Mouse (Mus musculus) thymus, adult 2 months (tissue): ENCODE measurements around the gene Orm2. TPM values are rescaled to one million over a fixed set of nuclear protein-coding genes. Genes with fewer than 3 reads are reported as not detected.
"Not testable (repeated sequence)": the region's sequence is repeated elsewhere in the genome, so short reads cannot be mapped to it uniquely, and the experiment has no call there.

Experiments used
- DNase-seq: peaks from one replicate; pipeline ENCODE4 v3.0.0; 2021
- H3K27ac ChIP-seq: fragments of 200-500 bp; 2 replicates; pipeline ENCODE4 v1.5.1; 2012; ENCODE audit warnings: low read length, control low read depth; ENCODE audit not compliant: control insufficient read depth, insufficient read depth
- H3K27me3 ChIP-seq: fragments of 200-500 bp; 2 replicates; pipeline ENCODE4 v1.6.1; 2012; ENCODE audit warnings: mild to moderate bottlenecking, low read length, moderate library complexity, mixed read lengths; ENCODE audit not compliant: control insufficient read depth, insufficient read depth
- H3K36me3 ChIP-seq: fragments of 200-500 bp; 2 replicates; pipeline ENCODE4 v1.6.1; 2012; ENCODE audit warnings: mild to moderate bottlenecking, low read length, moderate library complexity; ENCODE audit not compliant: control insufficient read depth, insufficient read depth
- H3K4me1 ChIP-seq: fragments of 200-500 bp; replicated peaks from 2 replicates; pipeline ENCODE4 v1.6.1; 2012; ENCODE audit warnings: low read length; ENCODE audit not compliant: control insufficient read depth, insufficient read depth
- H3K4me3 ChIP-seq: fragments of 200-500 bp; 2 replicates; pipeline ENCODE4 v1.5.1; 2012; ENCODE audit warnings: mild to moderate bottlenecking, low read length, control low read depth, moderate library complexity; ENCODE audit not compliant: control insufficient read depth, insufficient read depth
- CTCF ChIP-seq: fragments of 200-500 bp; IDR thresholded peaks from 2 replicates; pipeline ENCODE4 v1.5.1; 2012; ENCODE audit warnings: mild to moderate bottlenecking, control low read depth, low read length, moderate library complexity, borderline replicate concordance; ENCODE audit not compliant: control insufficient read depth, poor library complexity, insufficient read depth; ENCODE audit errors: extremely low read depth
- POLR2A ChIP-seq: fragments of 200-500 bp; IDR thresholded peaks from 2 replicates; pipeline ENCODE4 v1.6.1; 2012; ENCODE audit warnings: mild to moderate bottlenecking, low read length, control low read depth, moderate library complexity; ENCODE audit not compliant: control insufficient read depth, poor library complexity, insufficient read depth; ENCODE audit errors: extremely low read depth
- WGBS: fragments of 180-500 bp; shearing (Covaris S2); methylation state at CpG from one replicate; pipeline ENCODE4 v1.1.7; 2018; 5-methylcytosine and 5-hydroxymethylcytosine counted together
- polyA plus RNA-seq: library from polyadenylated mRNA; depleted of rRNA; stranded (reverse); fragments of >200 nt; gene quantifications from 2 replicates; pipeline ENCODE4 v1.2.3, GENCODE M21; 2012; rRNA removed

Orm2 gene
- polyA plus RNA-seq: 0.31 and 0.38 TPM in 2 replicates

DNA sequence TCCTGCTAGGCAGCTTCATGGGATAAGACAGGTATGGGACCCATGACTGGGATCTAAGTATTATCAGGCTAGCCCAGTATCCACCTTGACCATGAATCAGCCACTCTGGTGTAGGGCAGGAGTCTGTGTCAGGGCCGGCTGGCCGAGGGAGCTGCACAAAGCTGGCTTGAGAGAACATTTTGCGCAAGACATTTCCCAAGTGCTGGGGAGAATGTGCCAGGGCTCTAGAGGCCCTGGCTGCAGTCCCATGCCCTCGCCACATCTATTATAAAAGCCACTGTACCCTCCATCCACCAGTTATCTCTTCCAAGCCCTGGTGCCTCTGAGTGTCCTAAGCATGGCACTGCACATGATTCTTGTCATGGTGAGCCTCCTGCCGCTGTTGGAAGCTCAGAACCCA lies at the start of gene Orm2:
Gene Orm2 (plus strand): TSS at position 300 of the 400 bp plus-strand sequence.
- TF ChIP-seq CTCF (no peak), POLR2A (no peak)
- Histone ChIP-seq H3K36me3 (peaks cover 2% of the 10 kb centered on the region), H3K4me3 (no peak within 1 kb of the TSS), H3K4me1 (no peaks in the 10 kb centered on the region; the same call in 1 of the 2 replicates), H3K27me3 (no peaks in the 10 kb centered on the region), H3K27ac (no peak within 1 kb of the TSS)
- no peak for DNase-seq
- 97% methylated on average over 5 of the region's 5 CpGs for WGBS

DNA sequence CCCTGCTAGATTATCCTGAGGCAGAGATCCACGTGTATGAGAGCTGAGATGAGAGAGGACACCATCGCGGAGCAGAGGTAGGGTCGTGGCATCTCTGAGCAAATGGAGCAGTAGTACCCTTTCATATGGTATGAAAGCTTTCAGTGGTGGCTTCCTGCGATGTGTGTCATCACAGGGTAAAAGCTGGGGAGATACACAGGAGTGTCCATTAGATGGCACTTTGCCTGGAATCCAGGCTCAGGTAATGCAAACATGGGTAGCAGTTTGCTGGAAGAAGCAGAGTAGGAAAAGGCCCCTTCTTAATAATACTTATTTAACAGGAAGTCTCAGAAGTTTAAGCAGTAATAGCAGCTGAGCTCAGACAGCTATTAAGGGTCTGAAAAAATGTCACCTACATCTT lies 48.2 kb upstream of the Orm2 start:
- H3K4me1 ChIP-seq: no peaks in the 10 kb centered on the region
- no peak for TF ChIP-seq POLR2A
- no peak for TF ChIP-seq CTCF
- H3K36me3 ChIP-seq: no peaks in the 10 kb centered on the region
- H3K27ac ChIP-seq: no peak overlapping the region
- DNase-seq: no peak
- no peaks in the 10 kb centered on the region for H3K27me3 ChIP-seq
- WGBS: 83% methylated on average over 5 of the region's 5 CpGs
- H3K4me3 ChIP-seq: no peak overlapping the region

DNA sequence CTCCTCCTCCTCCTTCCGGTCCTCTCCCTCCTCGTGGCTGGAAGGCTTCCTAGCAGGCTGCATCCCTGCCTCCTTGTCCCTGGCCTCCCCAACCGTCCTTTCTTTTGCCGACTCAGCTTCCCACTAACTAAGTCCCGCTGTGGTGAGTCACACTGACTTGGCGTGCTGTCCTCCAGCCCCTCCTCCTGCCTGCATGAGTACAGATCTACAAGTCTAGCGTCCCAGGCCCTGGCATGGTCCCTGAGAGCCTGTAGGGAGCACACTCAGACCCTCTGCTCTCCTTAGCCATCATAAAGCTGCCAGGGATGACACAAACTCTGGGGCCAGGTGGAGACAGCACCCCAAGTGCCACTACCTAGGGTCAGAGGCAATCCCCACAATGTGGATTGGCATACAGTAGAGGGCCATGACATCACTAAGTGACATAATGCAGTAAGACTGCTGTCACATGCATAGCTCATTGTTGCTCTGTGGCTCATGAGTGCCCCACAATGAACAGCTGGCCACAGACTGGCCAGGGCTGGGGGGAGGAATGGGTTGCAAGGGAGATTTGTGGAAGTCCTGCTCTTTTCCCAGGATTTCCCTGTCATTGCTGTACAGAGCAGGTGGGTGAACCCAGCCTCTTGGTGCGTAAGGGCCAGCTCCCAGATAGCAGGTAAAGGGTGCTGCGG lies 46.0 kb upstream of the Orm2 start:
- no peaks in the 10 kb centered on the region for H3K36me3 ChIP-seq
- 67% methylated on average over 9 of the region's 9 CpGs for WGBS
- H3K4me3 ChIP-seq: no peak overlapping the region
- H3K27ac ChIP-seq: no peak overlapping the region
- H3K27me3 ChIP-seq: no peaks in the 10 kb centered on the region
- TF ChIP-seq POLR2A (no peak), CTCF (no peak)
- H3K4me1 ChIP-seq: no peaks in the 10 kb centered on the region
- DNase-seq: no peak

DNA sequence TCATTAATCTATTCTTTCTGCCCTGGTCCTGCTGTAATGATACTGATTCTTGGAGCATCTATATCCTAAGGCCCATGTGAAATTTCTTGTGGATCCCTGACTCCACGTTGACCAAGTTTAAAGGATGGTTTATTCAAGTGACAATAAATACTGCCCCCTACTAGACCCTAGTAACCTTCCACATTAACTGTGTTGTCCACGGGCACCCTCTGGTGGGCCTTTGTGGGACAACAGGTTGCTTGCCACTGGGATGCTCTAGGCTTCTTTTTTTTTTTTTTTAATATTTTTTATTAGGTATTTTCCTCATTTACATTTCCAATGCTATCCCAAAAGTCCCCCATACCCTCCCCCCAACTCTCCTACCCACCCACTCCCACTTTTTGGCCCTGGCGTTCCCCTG lies 42.7 kb upstream of the Orm2 start:
- WGBS: 26% methylated on average over 3 of the region's 3 CpGs
- not testable (repeated sequence) for H3K4me1 ChIP-seq, H3K36me3 ChIP-seq, H3K27ac ChIP-seq, H3K4me3 ChIP-seq, H3K27me3 ChIP-seq
- DNase-seq: peak; percentile 74

DNA sequence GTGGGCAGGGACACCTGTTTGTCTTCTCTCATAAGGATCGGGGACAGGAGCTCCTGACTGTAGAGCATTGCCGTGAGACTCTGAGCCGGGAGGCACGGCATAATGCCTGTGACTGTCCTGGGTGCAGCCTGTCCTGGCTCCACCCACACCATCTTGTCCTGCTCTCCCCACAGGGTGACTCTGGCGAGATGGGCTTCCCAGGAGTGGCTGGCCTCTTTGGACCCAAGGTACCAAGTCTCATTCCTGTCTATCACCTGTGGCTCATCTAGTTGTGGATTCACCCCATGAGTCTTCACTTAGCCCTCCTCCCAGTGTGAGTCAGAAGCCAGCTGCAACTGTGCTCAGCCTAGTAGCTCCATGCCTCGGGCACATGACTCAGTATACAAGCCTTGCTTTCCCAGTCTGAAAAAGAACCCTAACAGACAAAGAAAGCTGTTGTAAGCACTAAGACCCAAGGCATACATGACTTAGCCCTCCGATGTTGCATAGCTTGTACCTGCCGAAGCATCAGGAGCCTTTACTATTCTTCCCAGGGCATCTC lies 38.9 kb upstream of the Orm2 start:
- Histone ChIP-seq H3K27me3 (no peaks in the 10 kb centered on the region), H3K27ac (no peak overlapping the region), H3K36me3 (no peaks in the 10 kb centered on the region), H3K4me1 (no peaks in the 10 kb centered on the region), H3K4me3 (no peak overlapping the region)
- TF ChIP-seq CTCF (no peak), POLR2A (no peak)
- WGBS: 96% methylated on average over 8 of the region's 8 CpGs
- DNase-seq: no peak

DNA sequence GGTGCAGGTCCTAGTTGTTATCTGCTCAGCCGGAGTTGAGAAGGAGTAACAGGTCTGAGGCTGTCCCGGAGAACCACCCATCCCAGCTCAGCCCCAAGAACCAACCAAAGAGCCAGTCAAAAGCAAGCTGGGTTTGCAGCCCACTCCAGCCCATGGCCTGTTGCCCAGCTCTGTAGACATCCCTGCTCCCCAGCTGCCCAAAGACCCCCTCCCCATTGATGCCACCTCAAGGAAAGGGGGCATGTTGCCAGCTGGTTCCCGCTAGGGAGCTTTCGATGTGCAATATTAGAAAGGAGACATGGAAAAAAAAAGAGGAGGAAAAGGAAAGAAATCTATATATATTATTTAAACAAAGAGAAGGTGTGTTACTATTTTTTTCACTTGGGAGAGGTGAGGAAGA lies 28.8 kb upstream of the Orm2 start:
- Histone ChIP-seq H3K4me1 (no peaks in the 10 kb centered on the region), H3K36me3 (no peaks in the 10 kb centered on the region), H3K27me3 (no peaks in the 10 kb centered on the region), H3K27ac (no peak overlapping the region), H3K4me3 (no peak overlapping the region)
- TF ChIP-seq POLR2A: no peak
- TF ChIP-seq CTCF: no peak
- WGBS: 98% methylated on average over 4 of the region's 4 CpGs
- no peak for DNase-seq

DNA sequence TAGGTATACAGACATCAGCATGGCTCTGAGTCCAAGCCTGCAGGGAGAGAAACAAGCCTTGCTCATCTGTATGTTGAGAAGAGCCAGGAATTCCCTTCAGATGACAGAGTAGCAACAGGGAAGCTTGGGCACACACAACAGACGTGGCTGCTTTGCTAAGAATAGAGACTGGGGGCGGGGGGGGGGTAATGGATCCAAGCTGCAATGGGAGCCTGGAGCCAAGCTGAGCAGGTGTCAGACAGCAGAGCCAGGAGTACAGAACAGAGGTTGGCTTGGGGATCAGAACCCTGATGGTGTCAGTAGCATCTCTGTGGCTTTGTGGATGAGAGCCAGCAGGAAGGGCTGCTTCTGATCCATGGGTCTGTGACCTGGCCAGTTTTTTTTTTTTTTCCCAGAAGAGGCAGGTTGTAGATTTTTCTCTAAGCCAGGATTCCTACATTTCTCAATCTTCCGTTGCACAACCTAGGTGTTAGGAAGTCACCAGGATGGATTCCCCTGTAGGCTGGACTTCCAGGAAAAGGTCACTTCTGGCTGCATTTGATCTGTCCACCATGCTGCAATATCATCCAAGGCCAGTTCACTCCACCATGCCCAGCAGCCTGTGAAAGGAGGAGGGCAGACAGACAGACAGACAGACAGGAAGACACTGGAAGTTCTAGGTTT lies 23.7 kb upstream of the Orm2 start:
- TF ChIP-seq POLR2A: no peak
- TF ChIP-seq CTCF: no peak
- no peaks in the 10 kb centered on the region for H3K36me3 ChIP-seq
- H3K4me1 ChIP-seq: no peaks in the 10 kb centered on the region
- H3K27me3 ChIP-seq: no peaks in the 10 kb centered on the region
- H3K4me3 ChIP-seq: no peak overlapping the region
- H3K27ac ChIP-seq: no peak overlapping the region
- no peak for DNase-seq
- WGBS: 86% methylated on average over 3 of the region's 3 CpGs
